Mouse (Mus musculus) bone marrow macrophage, adult 2 months (primary cell): ENCODE data around the gene Slco3a1.

Experiments used
- CTCF ChIP-seq: IDR thresholded peaks from 2 replicates; pipeline ENCODE4 v1.5.1; 2012; ENCODE audit warnings: low read depth, mild to moderate bottlenecking, low read length, moderate library complexity
- POLR2A ChIP-seq: IDR thresholded peaks from 2 replicates; pipeline ENCODE4 v1.6.1; 2012; ENCODE audit warnings: mild to moderate bottlenecking, low read depth, low read length, borderline replicate concordance

- TF ChIP-seq POLR2A (no peak), CTCF (no peak)
Measured at GRCm38 (mm10) chr7:74445148-74445547, 109.4 kb downstream of the Slco3a1 start.
